Mouse (Mus musculus): Measurements from ENCODE around the gene Brpf1. TPM values are rescaled to one million over a fixed set of nuclear protein-coding genes. Genes with fewer than 3 reads are reported as not detected.

The Brpf1 gene
- polyA plus RNA-seq, 1 experiment from 2014 or later: 12.4 TPM

DNA sequence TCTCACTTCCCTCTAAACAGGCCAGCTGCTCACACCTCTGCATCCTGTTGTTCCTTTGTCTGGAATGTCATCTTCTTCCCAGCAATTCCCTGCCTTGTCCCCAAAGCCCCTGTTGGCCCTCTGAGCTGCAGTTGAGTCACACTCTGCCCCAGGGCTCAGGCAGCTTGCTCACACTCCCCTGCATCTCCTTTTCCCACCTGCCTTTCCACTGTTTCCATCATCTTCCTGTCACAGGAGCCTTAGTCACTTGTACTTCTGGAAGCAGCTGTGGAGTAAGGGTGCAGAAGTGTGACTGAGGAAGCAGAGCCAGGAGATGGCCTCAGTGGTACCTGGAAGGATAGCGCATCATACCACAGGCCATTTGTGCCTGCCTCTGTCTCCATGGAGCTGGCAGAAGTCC, 55.3 kb downstream of the Brpf1 start:
- no peak for ATAC-seq
- WGBS: 100% methylated on average over 1 of the region's 1 CpGs
- Histone ChIP-seq H3K4me2 (ENCODE audit: low read length) (no peak overlapping the region), H3K36me3 (ENCODE audit: control insufficient read depth, insufficient read depth, low read length) (no peaks in the 10 kb centered on the region; the same call in 1 of the 2 replicates), H3K4me1 (ENCODE audit: control insufficient read depth, insufficient read depth, low read depth, low read length) (no peaks in the 10 kb centered on the region), H3K9ac (ENCODE audit: low read depth, low read length) (no peak overlapping the region), H3K27ac (ENCODE audit: low read depth, low read length) (no peak overlapping the region), H3K27me3 (replicated peaks; ENCODE audit: control insufficient read depth, insufficient read depth, low read length) (no peaks in the 10 kb centered on the region), H3K4me3 (ENCODE audit: low read length) (no peak overlapping the region), H3K9me3 (ENCODE audit: control insufficient read depth, low read length) (no peaks in the 10 kb centered on the region)

- Histone ChIP-seq H3K4me1 (ENCODE audit: control insufficient read depth, insufficient read depth, low read depth, low read length) (no peaks in the 10 kb centered on the region), H3K36me3 (ENCODE audit: control insufficient read depth, insufficient read depth, low read length) (peaks cover 10% of the 10 kb centered on the region), H3K9ac (ENCODE audit: low read depth, low read length) (no peak overlapping the region), H3K27ac (ENCODE audit: low read depth, low read length) (no peak overlapping the region), H3K4me2 (ENCODE audit: low read length) (no peak overlapping the region), H3K4me3 (ENCODE audit: low read length) (no peak overlapping the region), H3K27me3 (replicated peaks; ENCODE audit: control insufficient read depth, insufficient read depth, low read length) (no peaks in the 10 kb centered on the region), H3K9me3 (ENCODE audit: control insufficient read depth, low read length) (no peaks in the 10 kb centered on the region)
- ATAC-seq: no peak
- WGBS: 63% methylated on average over 8 of the region's 8 CpGs
Observed at GRCm38 (mm10) chr6:113364518-113365135, 57.7 kb downstream of the Brpf1 start.

GRCm38 (mm10) chr6:113366639-113367038, 59.7 kb downstream of the Brpf1 start:
- H3K9ac ChIP-seq (ENCODE audit: low read depth, low read length): no peak overlapping the region
- H3K27ac ChIP-seq (ENCODE audit: low read depth, low read length): no peak overlapping the region
- H3K9me3 ChIP-seq (ENCODE audit: control insufficient read depth, low read length): no peaks in the 10 kb centered on the region
- no peaks in the 10 kb centered on the region for H3K4me1 ChIP-seq (ENCODE audit: control insufficient read depth, insufficient read depth, low read depth, low read length)
- H3K36me3 ChIP-seq (ENCODE audit: control insufficient read depth, insufficient read depth, low read length): peaks cover 28% of the 10 kb centered on the region
- no peak overlapping the region for H3K4me2 ChIP-seq (ENCODE audit: low read length)
- ATAC-seq: no peak
- no peaks in the 10 kb centered on the region for H3K27me3 ChIP-seq (replicated peaks; ENCODE audit: control insufficient read depth, insufficient read depth, low read length)
- H3K4me3 ChIP-seq (ENCODE audit: low read length): no peak overlapping the region
- 90% methylated on average over 6 of the region's 6 CpGs for WGBS

DNA sequence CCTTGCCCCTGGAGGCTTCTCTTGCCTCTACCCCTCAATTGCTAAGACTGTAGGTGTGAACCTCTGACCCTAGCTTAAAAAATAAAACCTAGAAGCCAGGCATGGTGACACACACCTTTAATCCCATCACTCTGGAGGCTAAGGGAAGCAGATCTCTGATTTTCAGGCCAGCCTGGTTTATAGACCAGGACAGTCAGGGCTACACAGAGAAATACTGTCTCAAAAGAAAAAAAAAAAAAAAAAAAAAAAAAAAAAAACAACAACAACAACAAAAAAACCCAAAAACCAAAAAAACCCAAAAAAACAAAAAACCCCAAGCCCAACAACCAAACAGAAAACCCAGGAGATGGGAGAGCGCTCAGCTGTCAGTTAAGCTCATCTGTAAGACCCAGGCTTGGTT, 60.6 kb downstream of the Brpf1 start:
- no peaks in the 10 kb centered on the region for H3K27me3 ChIP-seq (replicated peaks; ENCODE audit: control insufficient read depth, insufficient read depth, low read length)
- no peak overlapping the region for H3K4me2 ChIP-seq (ENCODE audit: low read length)
- H3K9me3 ChIP-seq (ENCODE audit: control insufficient read depth, low read length): no peaks in the 10 kb centered on the region
- H3K4me1 ChIP-seq (ENCODE audit: control insufficient read depth, insufficient read depth, low read depth, low read length): no peaks in the 10 kb centered on the region
- no peak overlapping the region for H3K27ac ChIP-seq (ENCODE audit: low read depth, low read length)
- 100% methylated on average over 1 of the region's 1 CpGs for WGBS
- peaks cover 32% of the 10 kb centered on the region for H3K36me3 ChIP-seq (ENCODE audit: control insufficient read depth, insufficient read depth, low read length)
- H3K4me3 ChIP-seq (ENCODE audit: low read length): no peak overlapping the region
- H3K9ac ChIP-seq (ENCODE audit: low read depth, low read length): no peak overlapping the region
- ATAC-seq: no peak

GRCm38 (mm10) chr6:113368124-113368523, 61.2 kb downstream of the Brpf1 start:
- Histone ChIP-seq H3K27me3 (replicated peaks; ENCODE audit: control insufficient read depth, insufficient read depth, low read length) (no peaks in the 10 kb centered on the region), H3K9me3 (ENCODE audit: control insufficient read depth, low read length) (no peaks in the 10 kb centered on the region), H3K36me3 (ENCODE audit: control insufficient read depth, insufficient read depth, low read length) (peaks cover 34% of the 10 kb centered on the region), H3K4me1 (ENCODE audit: control insufficient read depth, insufficient read depth, low read depth, low read length) (no peaks in the 10 kb centered on the region), H3K9ac (ENCODE audit: low read depth, low read length) (no peak overlapping the region), H3K4me2 (ENCODE audit: low read length) (no peak overlapping the region), H3K27ac (ENCODE audit: low read depth, low read length) (no peak overlapping the region), H3K4me3 (ENCODE audit: low read length) (no peak overlapping the region)
- peak; percentile 41; the same call in 1 of the 2 replicates for ATAC-seq
- 91% methylated on average over 7 of the region's 7 CpGs for WGBS

GRCm38 (mm10) chr6:113368577-113368976, 61.6 kb downstream of the Brpf1 start:
- Histone ChIP-seq H3K27ac (ENCODE audit: low read depth, low read length) (no peak overlapping the region), H3K4me1 (ENCODE audit: control insufficient read depth, insufficient read depth, low read depth, low read length) (no peaks in the 10 kb centered on the region), H3K4me3 (ENCODE audit: low read length) (no peak overlapping the region), H3K36me3 (ENCODE audit: control insufficient read depth, insufficient read depth, low read length) (peaks cover 37% of the 10 kb centered on the region), H3K4me2 (ENCODE audit: low read length) (no peak overlapping the region), H3K9ac (ENCODE audit: low read depth, low read length) (no peak overlapping the region), H3K9me3 (ENCODE audit: control insufficient read depth, low read length) (no peaks in the 10 kb centered on the region), H3K27me3 (replicated peaks; ENCODE audit: control insufficient read depth, insufficient read depth, low read length) (no peaks in the 10 kb centered on the region)
- ATAC-seq: peak; percentile 80
- WGBS: 73% methylated on average over 5 of the region's 5 CpGs

- H3K4me1 ChIP-seq (ENCODE audit: control insufficient read depth, insufficient read depth, low read depth, low read length): no peaks in the 10 kb centered on the region
- H3K27me3 ChIP-seq (replicated peaks; ENCODE audit: control insufficient read depth, insufficient read depth, low read length): no peaks in the 10 kb centered on the region
- H3K27ac ChIP-seq (ENCODE audit: low read depth, low read length): no peak overlapping the region
- H3K36me3 ChIP-seq (ENCODE audit: control insufficient read depth, insufficient read depth, low read length): peaks cover 49% of the 10 kb centered on the region
- no peak for ATAC-seq
- 93% methylated on average over 20 of the region's 20 CpGs for WGBS
- H3K4me2 ChIP-seq (ENCODE audit: low read length): no peak overlapping the region
- H3K4me3 ChIP-seq (ENCODE audit: low read length): no peak overlapping the region
- no peaks in the 10 kb centered on the region for H3K9me3 ChIP-seq (ENCODE audit: control insufficient read depth, low read length)
- H3K9ac ChIP-seq (ENCODE audit: low read depth, low read length): no peak overlapping the region
Observed at GRCm38 (mm10) chr6:113370194-113370929, 63.4 kb downstream of the Brpf1 start.

GRCm38 (mm10) chr6:113373491-113373890, 66.6 kb downstream of the Brpf1 start:
- Histone ChIP-seq H3K4me2 (ENCODE audit: low read length) (no peak overlapping the region), H3K4me1 (ENCODE audit: control insufficient read depth, insufficient read depth, low read depth, low read length) (peaks cover 6% of the 10 kb centered on the region), H3K9me3 (ENCODE audit: control insufficient read depth, low read length) (no peaks in the 10 kb centered on the region), H3K36me3 (ENCODE audit: control insufficient read depth, insufficient read depth, low read length) (peaks cover 49% of the 10 kb centered on the region), H3K27me3 (replicated peaks; ENCODE audit: control insufficient read depth, insufficient read depth, low read length) (no peaks in the 10 kb centered on the region), H3K27ac (ENCODE audit: low read depth, low read length) (no peak overlapping the region), H3K9ac (ENCODE audit: low read depth, low read length) (no peak overlapping the region), H3K4me3 (ENCODE audit: low read length) (no peak overlapping the region)
- ATAC-seq: no peak
- WGBS: 94% methylated on average over 4 of the region's 4 CpGs

Data from hindbrain, embryonic 16.5 days (tissue).